Mouse (Mus musculus) cerebellum, adult 2 months (tissue): ENCODE measurements around the gene Cul7.

Experiments
- CTCF ChIP-seq: fragments of 200-500 bp; IDR thresholded peaks from 2 replicates; pipeline ENCODE4 v1.5.1; 2011; ENCODE audit warnings: low read depth, mild to moderate bottlenecking, control low read depth, low read length, moderate library complexity, borderline replicate concordance; ENCODE audit not compliant: insufficient read depth
- POLR2A ChIP-seq: fragments of 200-500 bp; IDR thresholded peaks from 2 replicates; pipeline ENCODE4 v1.6.1; 2011; ENCODE audit warnings: low read length, control low read depth, borderline replicate concordance; ENCODE audit not compliant: insufficient read depth

DNA sequence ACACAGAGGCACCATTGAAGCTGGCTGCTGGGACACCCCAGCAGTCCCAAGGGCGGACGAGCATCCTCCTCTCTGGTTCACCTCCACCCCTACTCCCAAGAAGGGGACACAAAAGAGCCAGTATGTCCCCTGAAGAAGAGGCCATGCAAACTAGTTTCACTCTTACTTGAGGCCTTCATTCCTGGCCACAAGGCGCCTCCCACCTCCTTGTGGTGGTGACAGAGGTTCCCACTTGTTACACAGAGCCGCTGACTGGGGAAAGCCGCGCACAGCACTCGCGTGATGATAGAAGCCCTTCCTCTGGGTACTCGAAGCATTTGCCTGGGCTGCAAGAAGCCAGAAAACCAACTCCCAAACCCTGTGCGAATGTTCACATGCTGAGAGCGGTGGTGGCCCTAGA is 27.9 kb upstream of the Cul7 start:
- TF ChIP-seq POLR2A (no peak), CTCF (no peak)
